Mouse (Mus musculus) kidney, postnatal 0 days (tissue): Measurements from ENCODE around the gene Pex12. TPM values are rescaled to one million over a fixed set of nuclear protein-coding genes. Genes with fewer than 3 reads are reported as not detected.

Source experiments
- ATAC-seq: fragments of 200-750 bp; cut with Nextera tagmentation; replicated peaks from 2 replicates; pipeline ENCODE4 v1.8.0; 2017; ENCODE audit warnings: low read depth, moderate number of reproducible peaks, moderate TSS enrichment, moderate library complexity; ENCODE audit not compliant: low FRiP score
- DNase-seq: peaks from one replicate; pipeline ENCODE4 v3.0.0-alpha.2; 2016; ENCODE audit warnings: low spot score
- H3K27ac ChIP-seq: fragments of 300-500 bp; sonication (generic); 2 replicates; pipeline ENCODE4 v1.5.1; 2014; ENCODE audit warnings: mild to moderate bottlenecking
- H3K27me3 ChIP-seq: fragments of 300-500 bp; sonication (generic); 2 replicates; pipeline ENCODE4 v1.6.1; 2014; ENCODE audit warnings: low read length, mixed read lengths; ENCODE audit not compliant: insufficient read depth
- H3K36me3 ChIP-seq: fragments of 300-500 bp; sonication (generic); 2 replicates; pipeline ENCODE4 v1.6.1; 2014; ENCODE audit warnings: low read length, mixed read lengths; ENCODE audit not compliant: insufficient read depth
- H3K4me1 ChIP-seq: fragments of 300-500 bp; sonication (generic); replicated peaks from 2 replicates; pipeline ENCODE4 v1.6.1; 2014; ENCODE audit warnings: antibody characterized with exemption, low read length, mixed read lengths; ENCODE audit not compliant: insufficient read depth
- H3K4me2 ChIP-seq: fragments of 300-500 bp; sonication (generic); 2 replicates; pipeline ENCODE4 v1.6.1; 2014; ENCODE audit warnings: mild to moderate bottlenecking, low read length, moderate library complexity, mixed read lengths
- H3K4me3 ChIP-seq: fragments of 300-500 bp; sonication (generic); replicated peaks from 2 replicates; pipeline ENCODE4 v1.5.1; 2014; ENCODE audit warnings: low read depth, low read length
- H3K9ac ChIP-seq: fragments of 300-500 bp; sonication (generic); 2 replicates; pipeline ENCODE4 v1.6.1; 2014; ENCODE audit warnings: low read depth, low read length
- H3K9me3 ChIP-seq: fragments of 300-500 bp; sonication (generic); replicated peaks from 2 replicates; pipeline ENCODE4 v1.6.1; 2016; ENCODE audit warnings: low read length, inconsistent platforms, mixed read lengths
- CTCF ChIP-seq: IDR thresholded peaks from 2 replicates; pipeline ENCODE4 v1.5.1; 2016; ENCODE audit warnings: antibody characterized with exemption, low read depth, mild to moderate bottlenecking, moderate library complexity
- WGBS: fragments of 180-500 bp; shearing (Covaris S2); extraction: QIAGEN DNeasy Blood & Tissue Kit; methylation state at CpG from one replicate; pipeline ENCODE4 v1.1.7; 2014; 5-methylcytosine and 5-hydroxymethylcytosine counted together
- polyA plus RNA-seq: library from polyadenylated mRNA; unstranded; fragments of >200 nt; fragmentation: Nextera tagmentation; extraction: Ambion mirVana; gene quantifications from 2 replicates; pipeline ENCODE4 v1.2.1, GENCODE M21; 2015

Gene Pex12
- polyA plus RNA-seq, 1 experiment from 2014 or later: 12.2 TPM

GRCm38 (mm10) chr11:83279691-83280090, 22.7 kb downstream of the Pex12 start:
- Histone ChIP-seq H3K27me3 (no peaks in the 10 kb centered on the region), H3K4me1 (no peaks in the 10 kb centered on the region), H3K36me3 (no peaks in the 10 kb centered on the region), H3K9me3 (no peaks in the 10 kb centered on the region), H3K4me2 (no peak overlapping the region), H3K9ac (no peak overlapping the region), H3K27ac (no peak overlapping the region), H3K4me3 (no peak overlapping the region)
- DNase-seq: no peak
- no peak for ATAC-seq
- no peak for TF ChIP-seq CTCF
- 74% methylated on average over 6 of the region's 6 CpGs for WGBS

DNA sequence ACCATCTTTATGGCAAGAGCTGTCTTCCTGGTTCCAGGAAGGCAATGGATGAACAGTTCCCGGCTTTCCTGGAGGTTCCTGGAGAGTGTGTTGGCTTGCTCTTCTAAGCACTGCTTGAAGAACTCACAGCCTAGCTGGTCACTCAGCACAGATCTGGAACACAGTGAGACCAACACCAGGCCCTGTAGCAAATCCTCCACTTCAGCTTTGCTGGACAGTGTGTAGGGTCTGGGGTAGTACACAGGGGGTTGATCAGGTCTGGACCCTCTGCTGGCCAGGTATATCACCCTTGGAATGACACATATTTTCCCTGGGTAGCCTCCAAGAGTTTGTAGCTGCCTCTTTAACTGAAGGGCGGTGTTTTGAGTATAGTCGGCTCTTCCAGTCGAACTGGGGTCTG, 23.4 kb downstream of the Pex12 start:
- no peaks in the 10 kb centered on the region for H3K36me3 ChIP-seq
- no peak for ATAC-seq
- H3K4me1 ChIP-seq: no peaks in the 10 kb centered on the region
- no peak for DNase-seq
- no peaks in the 10 kb centered on the region for H3K27me3 ChIP-seq
- H3K9ac ChIP-seq: no peak overlapping the region
- H3K4me3 ChIP-seq: no peak overlapping the region
- H3K9me3 ChIP-seq: no peaks in the 10 kb centered on the region
- no peak overlapping the region for H3K4me2 ChIP-seq
- no peak for TF ChIP-seq CTCF
- WGBS: 86% methylated on average over 4 of the region's 4 CpGs
- no peak overlapping the region for H3K27ac ChIP-seq

DNA sequence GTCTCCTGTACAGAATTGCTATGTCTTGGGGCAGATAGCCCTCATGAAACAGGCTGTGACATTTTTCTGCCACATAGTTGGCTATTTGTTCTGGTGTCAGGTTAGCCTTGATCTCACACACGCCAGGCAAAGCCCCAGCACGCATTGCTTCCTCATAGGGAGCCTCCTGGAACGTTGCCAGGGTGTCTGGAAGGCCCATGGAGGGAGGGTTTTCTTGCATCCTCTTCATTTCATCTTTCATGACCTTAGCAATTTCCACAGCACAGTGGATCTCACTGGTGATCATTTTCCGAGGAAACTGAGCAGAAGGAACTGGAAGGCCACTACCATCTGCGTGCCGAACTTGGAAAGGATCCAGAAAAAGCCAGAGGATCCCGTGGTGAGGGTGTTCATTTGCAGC, 26.1 kb downstream of the Pex12 start:
- Histone ChIP-seq H3K4me1 (no peaks in the 10 kb centered on the region), H3K9me3 (no peaks in the 10 kb centered on the region), H3K4me2 (no peak overlapping the region), H3K4me3 (no peak overlapping the region), H3K27me3 (no peaks in the 10 kb centered on the region), H3K9ac (no peak overlapping the region), H3K27ac (no peak overlapping the region), H3K36me3 (no peaks in the 10 kb centered on the region)
- no peak for TF ChIP-seq CTCF
- DNase-seq (no peak), ATAC-seq (no peak)
- 61% methylated on average over 7 of the region's 7 CpGs for WGBS

DNA sequence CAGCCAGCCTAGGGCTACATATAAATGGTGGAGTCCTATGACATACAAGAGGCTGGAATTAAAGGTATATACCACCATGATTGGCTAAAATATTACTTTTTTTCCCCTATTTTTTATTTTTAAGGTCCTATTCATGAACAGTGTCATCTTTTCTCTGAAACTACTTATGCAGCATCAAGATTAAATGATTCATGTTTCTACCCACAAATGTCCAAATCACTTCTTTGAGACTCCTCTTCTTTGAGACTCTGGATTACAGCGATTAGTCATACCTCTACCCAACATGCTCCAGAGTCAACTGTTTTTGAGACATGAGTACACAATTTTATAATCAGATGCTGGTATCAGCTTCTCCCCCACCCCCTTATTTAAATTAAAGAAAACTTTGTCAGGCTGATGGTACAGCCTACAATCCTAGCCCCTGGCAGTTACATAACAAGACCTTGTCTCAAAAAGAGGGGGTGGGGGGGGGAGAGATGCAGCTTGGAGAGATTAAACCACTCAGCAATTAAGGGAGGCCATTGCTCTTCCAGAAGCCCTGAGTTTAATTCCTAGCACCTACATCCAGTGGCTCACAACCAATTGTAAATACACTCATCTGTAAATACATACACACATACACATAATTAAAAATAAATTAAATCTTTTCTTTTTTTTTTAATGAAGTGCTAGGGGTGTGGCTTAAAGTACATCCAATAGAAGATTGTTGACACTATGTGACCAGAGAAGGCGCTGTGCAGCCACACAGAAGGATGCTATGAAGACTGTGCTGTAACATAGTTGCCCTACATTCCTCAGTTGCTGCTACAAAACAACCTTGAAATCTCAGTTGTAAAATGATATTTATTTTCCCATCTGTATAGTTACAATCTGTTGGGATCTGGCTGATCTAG, 30.2 kb downstream of the Pex12 start:
- H3K9me3 ChIP-seq: no peaks in the 10 kb centered on the region
- H3K36me3 ChIP-seq: no peaks in the 10 kb centered on the region
- no peak overlapping the region for H3K4me3 ChIP-seq
- ATAC-seq (no peak), DNase-seq (peak; percentile 61)
- no peak overlapping the region for H3K9ac ChIP-seq
- no peak overlapping the region for H3K4me2 ChIP-seq
- H3K27ac ChIP-seq: no peak overlapping the region
- peak; percentile 53 for TF ChIP-seq CTCF
- no peaks in the 10 kb centered on the region for H3K27me3 ChIP-seq
- H3K4me1 ChIP-seq: no peaks in the 10 kb centered on the region
- WGBS: 21% methylated on average over 2 of the region's 2 CpGs

- H3K9ac ChIP-seq: peak overlapping the region; percentile 60
- WGBS: under 1% methylated on average over 24 of the region's 26 CpGs
- ATAC-seq (peak; percentile 80), DNase-seq (peak; percentile 89)
- peak overlapping the region; percentile 72 for H3K4me2 ChIP-seq
- peak overlapping the region; percentile 51 for H3K4me3 ChIP-seq
- no peaks in the 10 kb centered on the region for H3K4me1 ChIP-seq
- no peaks in the 10 kb centered on the region for H3K9me3 ChIP-seq
- H3K36me3 ChIP-seq: no peaks in the 10 kb centered on the region
- peak overlapping the region; percentile 83 for H3K27ac ChIP-seq
- TF ChIP-seq CTCF: no peak
- H3K27me3 ChIP-seq: no peaks in the 10 kb centered on the region
These were observed 31.0 kb downstream of the Pex12 start for GRCm38 (mm10) chr11:83271151-83271950.

DNA sequence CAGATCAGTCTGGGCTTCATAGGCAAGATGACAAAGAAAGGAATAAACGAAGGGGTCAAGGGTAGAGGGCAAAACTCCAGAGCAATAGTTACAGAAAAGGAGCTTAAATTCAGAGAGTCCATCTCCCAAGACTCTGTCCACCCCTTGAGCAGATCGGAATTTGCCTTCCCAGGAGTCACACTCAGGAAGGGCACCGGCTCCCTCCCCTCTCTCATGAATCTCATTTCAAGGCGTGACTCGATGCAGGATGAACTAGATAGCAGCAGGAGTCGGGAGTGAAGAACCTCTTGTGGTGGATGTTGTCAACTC, 31.6 kb downstream of the Pex12 start:
- peak overlapping the region; percentile 51 for H3K4me3 ChIP-seq
- H3K27ac ChIP-seq: peak overlapping the region; percentile 83
- WGBS: 0% methylated on average over 6 of the region's 6 CpGs
- H3K36me3 ChIP-seq: no peaks in the 10 kb centered on the region
- no peaks in the 10 kb centered on the region for H3K27me3 ChIP-seq
- ATAC-seq (peak; percentile 22; the same call in 1 of the 2 replicates), DNase-seq (no peak)
- H3K4me2 ChIP-seq: peak overlapping the region; percentile 72
- H3K4me1 ChIP-seq: no peaks in the 10 kb centered on the region
- peak overlapping the region; percentile 60 for H3K9ac ChIP-seq
- no peaks in the 10 kb centered on the region for H3K9me3 ChIP-seq
- no peak for TF ChIP-seq CTCF
